23 mouse cellular contexts compared by ENCODE assay signal in the genomic region with DNA sequence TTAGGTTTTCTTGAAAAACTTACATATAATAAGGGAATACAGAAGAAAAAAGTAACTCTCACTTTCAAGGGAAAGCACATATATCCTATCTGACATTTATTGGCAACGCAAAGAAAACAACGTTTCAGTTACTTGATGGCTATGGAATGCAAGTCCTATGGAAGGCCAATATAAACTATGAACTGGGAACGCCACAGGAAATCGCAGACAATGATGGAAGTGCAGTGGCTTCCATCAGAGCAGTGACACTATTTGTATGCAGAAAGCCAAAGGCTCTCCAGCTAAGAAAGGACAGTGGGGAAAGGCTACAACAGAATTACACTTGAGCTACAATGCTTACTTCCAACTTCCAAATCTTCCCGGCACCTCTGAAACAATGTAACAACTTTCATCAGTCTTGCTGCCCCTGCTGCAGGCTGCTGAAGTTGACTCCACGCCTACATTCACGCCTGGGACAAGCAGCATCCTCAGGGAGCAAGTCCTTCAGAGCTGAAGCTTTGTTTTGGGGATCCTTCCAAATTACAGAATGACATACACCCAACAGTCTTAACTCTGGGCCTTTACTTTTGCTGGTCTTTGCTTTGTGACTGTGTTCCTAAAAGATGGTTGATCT. TPM values are rescaled to one million over a fixed set of nuclear protein-coding genes. Genes with fewer than 3 reads are reported as not detected.
DNase-seq lines count a peak whose midpoint lies in the region; ATAC-seq and TF ChIP-seq lines count a peak whose summit lies in the region.
"Had no signal": no experiment of that assay in that cellular context is flagged by ENCODE, and none has a peak within 500 bp of the region (broad histone marks: within the 10 kb centered on the region; RNA-seq: fewer than 3 reads in every experiment).

No protein-coding gene starts in this region.

- no peak for TF ChIP-seq CTCF in heart, adult 2 months (IDR thresholded peaks at IDR 0.05)
- TF ChIP-seq CTCF in kidney, postnatal 0 days (IDR thresholded peaks at IDR 0.05; ENCODE audit: low read depth): no peak
- TF ChIP-seq CTCF in lung, adult 2 months (IDR thresholded peaks at IDR 0.05; ENCODE audit: insufficient read depth, low read length): no peak
- TF ChIP-seq CTCF in embryonic fibroblast, embryonic 13.5 days (IDR thresholded peaks at IDR 0.05; ENCODE audit: borderline replicate concordance, insufficient read depth, low read length): no peak

- no peak overlapping the region for H3K4me2 ChIP-seq in heart, embryonic 15.5 days
- no peak overlapping the region for H3K4me2 ChIP-seq in kidney, postnatal 0 days (ENCODE audit: low read length)
- H3K4me2 ChIP-seq: heart, embryonic 11.5 days; hindbrain, embryonic 14.5 days had no signal

- TF ChIP-seq POLR2A in heart, adult 2 months (IDR thresholded peaks at IDR 0.05; ENCODE audit: insufficient read depth, low read depth, low read length): no peak
- TF ChIP-seq POLR2A in lung, adult 2 months (IDR thresholded peaks at IDR 0.05; ENCODE audit: borderline replicate concordance, extremely low read depth, low read depth, low read length): no peak
- no peak for TF ChIP-seq POLR2A in embryonic fibroblast, embryonic 13.5 days (IDR thresholded peaks at IDR 0.05; ENCODE audit: low read depth, low read length)

- H3K4me1 ChIP-seq in heart, embryonic 15.5 days (replicated peaks): peaks cover 15% of the 10 kb centered on the region; the same call in 1 of the 2 replicates
- peaks cover 1% of the 10 kb centered on the region; the same call in 1 of the 2 replicates for H3K4me1 ChIP-seq in heart, adult 2 months (ENCODE audit: control insufficient read depth, insufficient read depth, low read length)
- H3K4me1 ChIP-seq in kidney, postnatal 0 days (replicated peaks; ENCODE audit: insufficient read depth, low read length): no peaks in the 10 kb centered on the region
- no peaks in the 10 kb centered on the region for H3K4me1 ChIP-seq in lung, adult 2 months (ENCODE audit: control insufficient read depth, insufficient read depth, low read length)
- peaks cover 9% of the 10 kb centered on the region for H3K4me1 ChIP-seq in embryonic fibroblast, embryonic 13.5 days (ENCODE audit: control insufficient read depth, insufficient read depth, low read length)
- H3K4me1 ChIP-seq: hindbrain, embryonic 10.5 days had no signal

- peak overlapping the region; percentile 61 for H3K27ac ChIP-seq in heart, embryonic 15.5 days
- H3K27ac ChIP-seq in heart, adult 2 months: no peak overlapping the region
- no peak overlapping the region for H3K27ac ChIP-seq in kidney, postnatal 0 days
- peak overlapping the region; percentile 65 for H3K27ac ChIP-seq in embryonic fibroblast, embryonic 13.5 days (ENCODE audit: insufficient read depth, low read length)
- H3K27ac ChIP-seq: embryonic facial prominence, embryonic 10.5 days; forebrain, embryonic 10.5 days; hindbrain, embryonic 10.5 days; hindbrain, embryonic 14.5 days had no signal

- no peak for ATAC-seq in heart, embryonic 15.5 days (replicated peaks; ENCODE audit: insufficient number of reproducible peaks, insufficient read depth, low FRiP score, low read depth)
- no peak for ATAC-seq in kidney, postnatal 0 days (replicated peaks; ENCODE audit: low FRiP score, low read depth)
- ATAC-seq: forebrain, embryonic 14.5 days had no signal

- no peak overlapping the region for H3K4me3 ChIP-seq in heart, embryonic 15.5 days
- H3K4me3 ChIP-seq in heart, adult 2 months: no peak overlapping the region
- no peak overlapping the region for H3K4me3 ChIP-seq in kidney, postnatal 0 days (replicated peaks; ENCODE audit: low read depth, low read length)
- H3K4me3 ChIP-seq in lung, adult 2 months (replicated peaks; ENCODE audit: extremely low read depth, low read depth, low read length): no peak overlapping the region
- no peak overlapping the region for H3K4me3 ChIP-seq in embryonic fibroblast, embryonic 13.5 days (ENCODE audit: insufficient read depth, low read length)
- H3K4me3 ChIP-seq: embryonic facial prominence, embryonic 10.5 days; erythroblast, embryonic 14.5 days; forebrain, embryonic 10.5 days; gastrocnemius, adult 2 months; hindbrain, embryonic 10.5 days had no signal

- WGBS in heart, embryonic 15.5 days: 61% methylated on average over 7 of the region's 7 CpGs
- 53% methylated on average over 7 of the region's 7 CpGs for WGBS in heart, adult 2 months
- WGBS in kidney, postnatal 0 days: 55% methylated on average over 7 of the region's 7 CpGs
- WGBS in lung, adult 2 months: 63% methylated on average over 7 of the region's 7 CpGs

- H3K27me3 ChIP-seq in heart, embryonic 15.5 days: no peaks in the 10 kb centered on the region
- H3K27me3 ChIP-seq in heart, adult 2 months (ENCODE audit: control insufficient read depth, insufficient read depth, low read length): no peaks in the 10 kb centered on the region
- H3K27me3 ChIP-seq in kidney, postnatal 0 days (ENCODE audit: insufficient read depth, low read length): no peaks in the 10 kb centered on the region

- DNase-seq in heart, adult 2 months: no peak
- peak; percentile 25 for DNase-seq in kidney, postnatal 0 days (ENCODE audit: low spot score)
- DNase-seq in kidney, adult 9 months: no peak
- DNase-seq in lung, postnatal 10 days: peak; percentile 62
- DNase-seq in lung, adult 2 months: no peak
- no peak for DNase-seq in embryo, embryonic 9.5 days (ENCODE audit: extremely low spot score)
- DNase-seq: adrenal gland, adult 2 months; adrenal gland, postnatal 25 days; cerebellum, adult 18-20 months; cerebellum, adult 9-11 months; cerebellum, postnatal 36 days; gastrocnemius, adult 2 months; gastrocnemius, postnatal 25 days had no signal

- peaks cover 3% of the 10 kb centered on the region; the same call in 1 of the 2 replicates for H3K79me2 ChIP-seq in heart, adult 2 months (replicated peaks; ENCODE audit: control insufficient read depth, insufficient read depth, low read length)

- H3K9me3 ChIP-seq in heart, embryonic 15.5 days (replicated peaks): no peaks in the 10 kb centered on the region
- no peaks in the 10 kb centered on the region for H3K9me3 ChIP-seq in kidney, postnatal 0 days (replicated peaks; ENCODE audit: low read length)
- H3K9me3 ChIP-seq: embryonic facial prominence, embryonic 10.5 days; forebrain, embryonic 10.5 days; hindbrain, embryonic 10.5 days had no signal

- intact Hi-C loops in heart, adult 2 months (cut with DNase I): no loop called here

- H3K36me3 ChIP-seq in heart, embryonic 15.5 days: no peaks in the 10 kb centered on the region
- no peaks in the 10 kb centered on the region for H3K36me3 ChIP-seq in heart, adult 2 months (ENCODE audit: control insufficient read depth, insufficient read depth, low read length)
- H3K36me3 ChIP-seq in kidney, postnatal 0 days (ENCODE audit: insufficient read depth, low read length): no peaks in the 10 kb centered on the region
- H3K36me3 ChIP-seq: embryonic facial prominence, embryonic 10.5 days; forebrain, embryonic 10.5 days; hindbrain, embryonic 10.5 days had no signal

- no peak for TF ChIP-seq EP300 in heart, adult 2 months (IDR thresholded peaks at IDR 0.05; ENCODE audit: insufficient read depth, low read depth, low read length)

- H3K9ac ChIP-seq in heart, embryonic 15.5 days: no peak overlapping the region
- no peak overlapping the region for H3K9ac ChIP-seq in heart, adult 2 months (ENCODE audit: low read depth, low read length)
- H3K9ac ChIP-seq in kidney, postnatal 0 days (ENCODE audit: low read depth, low read length): no peak overlapping the region
- H3K9ac ChIP-seq: hindbrain, embryonic 14.5 days had no signal

RNA-seq across cellular contexts. Expression of a gene that starts 28.5 kb away (rescaled TPM):
- 27.9 and 32.4 TPM in 2 replicates for polyA plus RNA-seq in heart, embryonic 15.5 days (2015; fragmentation: Nextera tagmentation; extraction: Ambion mirVana)
- total RNA-seq in heart, adult 2 months (2021): 100 to 1,000 TPM in 1 of 2 experiments, 10 to 100 TPM in 1; 100.0 to 110 TPM
- 67.1 and 101 TPM in 2 replicates for polyA plus RNA-seq in heart, adult 2 months (2012; rRNA removed)
- polyA plus RNA-seq in kidney, postnatal 0 days (2015; fragmentation: Nextera tagmentation; extraction: Ambion mirVana): 21.7 and 24.4 TPM in 2 replicates
- polyA plus RNA-seq in lung, adult 2 months (2012; rRNA removed): 33.8 and 62.8 TPM in 2 replicates
- 81.3 and 94.0 TPM in 2 replicates for polyA plus RNA-seq in embryonic fibroblast, embryonic 13.5 days (2011; ENCODE audit: insufficient read length, low read depth, missing spikeins)
- total RNA-seq: granulocyte monocyte progenitor cell, adult 5-6 weeks had no signal

Comparison
In these comparisons a context has a peak if more than half of its experiments do, and no peak if none do; other contexts are left out.
1. H3K27ac ChIP-seq: peak in heart, embryonic 15.5 days (single experiment) and embryonic fibroblast, embryonic 13.5 days (single experiment); none in heart, adult 2 months (single experiment) and kidney, postnatal 0 days (single experiment).
2. DNase-seq: peak in kidney, postnatal 0 days (single experiment) and lung, postnatal 10 days (single experiment); none in heart, adult 2 months (0 of 2), kidney, adult 9 months (single experiment), lung, adult 2 months (single experiment) and embryo, embryonic 9.5 days (single experiment).